Mouse (Mus musculus): Measurements from ENCODE around the gene Hmg20a.
"Not testable (repeated sequence)": the region's sequence is repeated elsewhere in the genome, so short reads cannot be mapped to it uniquely, and the experiment has no call there.

GRCm38 (mm10) chr9:56437300-56437892, 19.0 kb downstream of the Hmg20a start:
- TF ChIP-seq CTCF (IDR thresholded peaks at IDR 0.05; ENCODE audit: low read depth, low read length); TAL1 (conservative IDR thresholded peaks at IDR 0.05; ENCODE audit: low read depth, low read length); GATA1 (IDR thresholded peaks at IDR 0.05; ENCODE audit: borderline replicate concordance, low read length): not testable (repeated sequence)
